ENCODE assay signal across 27 mouse cellular contexts in the genomic region with DNA sequence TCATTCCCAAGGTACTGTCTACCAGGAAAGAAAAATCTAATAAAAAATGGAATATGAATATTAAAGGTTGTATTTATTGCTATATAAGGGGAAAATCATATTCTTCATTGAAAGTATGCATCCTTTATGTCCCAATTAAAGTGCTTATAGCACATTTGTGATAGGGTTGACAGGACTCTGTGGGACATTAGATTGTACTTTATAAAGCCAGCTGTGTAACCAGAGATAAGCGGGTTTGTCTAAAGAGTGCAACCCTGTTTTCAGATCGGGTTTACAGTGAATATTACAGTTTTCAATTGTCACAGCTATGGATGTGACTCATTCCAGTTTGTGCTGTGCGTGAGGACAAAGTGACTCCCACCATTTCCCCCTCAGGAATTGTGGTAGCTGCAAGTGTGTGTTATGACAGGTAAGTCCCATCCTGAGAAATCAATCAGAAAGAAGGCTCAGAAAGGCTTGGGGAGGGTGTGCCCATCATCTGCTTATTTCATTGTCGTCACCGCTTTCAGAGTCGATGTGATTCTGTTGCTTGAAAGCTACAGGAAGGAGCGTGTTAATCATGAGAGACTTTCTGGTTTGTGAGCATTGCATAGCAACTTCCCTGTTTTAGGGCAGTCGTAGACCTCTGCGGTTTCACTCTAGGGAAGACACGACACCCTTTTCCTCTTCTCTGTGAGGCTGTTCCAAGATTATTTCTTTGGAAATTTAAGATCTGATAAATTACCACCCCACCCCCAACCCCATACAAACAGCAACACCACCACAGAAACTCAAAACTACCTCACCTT. TPM values are rescaled to one million over a fixed set of nuclear protein-coding genes. Genes with fewer than 3 reads are reported as not detected.
DNase-seq lines count a peak whose midpoint lies in the region; ATAC-seq and TF ChIP-seq lines count a peak whose summit lies in the region.
"Had no signal": no experiment of that assay in that cellular context is flagged by ENCODE, and none has a peak within 500 bp of the region (broad histone marks: within the 10 kb centered on the region; RNA-seq: fewer than 3 reads in every experiment).

No protein-coding gene starts in this region.

- no peaks in the 10 kb centered on the region for H3K9me3 ChIP-seq in liver, embryonic 11.5 days (ENCODE audit: control insufficient read depth, low read length)
- H3K9me3 ChIP-seq in liver, postnatal 0 days (ENCODE audit: low read length) = no peaks in the 10 kb centered on the region
- no peaks in the 10 kb centered on the region for H3K9me3 ChIP-seq in forebrain, postnatal 0 days (ENCODE audit: low read length)
- H3K9me3 ChIP-seq: embryonic facial prominence, embryonic 10.5 days; forebrain, embryonic 15.5 days; neural tube, embryonic 12.5 days had no signal

- TF ChIP-seq CTCF in liver, postnatal 0 days (IDR thresholded peaks at IDR 0.05; ENCODE audit: low read depth) = no peak
- TF ChIP-seq CTCF in forebrain, postnatal 0 days (IDR thresholded peaks at IDR 0.05; ENCODE audit: low read depth) = no peak

- no peak overlapping the region for H3K9ac ChIP-seq in liver, embryonic 11.5 days (ENCODE audit: low read depth, low read length)
- no peak overlapping the region for H3K9ac ChIP-seq in liver, postnatal 0 days (replicated peaks)
- H3K9ac ChIP-seq in forebrain, postnatal 0 days = no peak overlapping the region
- H3K9ac ChIP-seq: forebrain, embryonic 15.5 days; neural tube, embryonic 12.5 days had no signal

- peak; percentile 65 for ATAC-seq in liver, embryonic 11.5 days (replicated peaks; ENCODE audit: low FRiP score)
- ATAC-seq in erythroid progenitor cell, adult 5-6 weeks (replicated peaks; ENCODE audit: low FRiP score, poor library complexity, severe bottlenecking) = peak; percentile 65
- peak; percentile 59 for ATAC-seq in liver, postnatal 0 days
- no peak for ATAC-seq in forebrain, postnatal 0 days
- ATAC-seq: activated CD4-positive, CD25-positive, alpha-beta regulatory T cell, adult 4 months; forebrain, embryonic 15.5 days; hindbrain, postnatal 0 days had no signal

- peaks cover 4% of the 10 kb centered on the region; the same call in 1 of the 2 replicates for H3K36me3 ChIP-seq in liver, embryonic 11.5 days (ENCODE audit: control insufficient read depth, insufficient read depth, low read length)
- peaks cover 15% of the 10 kb centered on the region; the same call in 1 of the 2 replicates for H3K36me3 ChIP-seq in liver, postnatal 0 days (replicated peaks; ENCODE audit: insufficient read depth, low read length)
- peaks cover 13% of the 10 kb centered on the region for H3K36me3 ChIP-seq in forebrain, postnatal 0 days (ENCODE audit: insufficient read depth)

- H3K27ac ChIP-seq in liver, embryonic 11.5 days (ENCODE audit: low read depth, low read length) = no peak overlapping the region
- no peak overlapping the region for H3K27ac ChIP-seq in liver, postnatal 0 days (ENCODE audit: low read depth)
- H3K27ac ChIP-seq in forebrain, postnatal 0 days (ENCODE audit: low read depth, low read length) = no peak overlapping the region
- H3K27ac ChIP-seq: embryonic facial prominence, embryonic 10.5 days; forebrain, embryonic 15.5 days; heart, adult 2 months; hindbrain, postnatal 0 days; kidney, postnatal 0 days; neural tube, embryonic 12.5 days; stomach, postnatal 0 days had no signal

- peak; percentile 23 for DNase-seq in liver, embryonic 11.5 days (ENCODE audit: low spot score)
- no peak for DNase-seq in liver
- peak; percentile 12 for DNase-seq in liver, postnatal 0 days
- no peak for DNase-seq in adrenal gland, adult 8-10 months
- DNase-seq in T-cell, adult 2 months (ENCODE audit: low spot score) = no peak
- DNase-seq in cerebellum, postnatal 25 days = no peak
- no peak for DNase-seq in forebrain, postnatal 0 days
- DNase-seq: adrenal gland, postnatal 36 days; cerebellum, postnatal 36 days; heart, adult 2 months; kidney, adult 11 months; layer of hippocampus, postnatal 36 days; left cerebral cortex, postnatal 4 days; lung, adult 2 months; right cerebral cortex, postnatal 25 days; thymus, postnatal 14 days had no signal

- 62% methylated on average over 10 of the region's 10 CpGs for WGBS in liver, embryonic 11.5 days
- WGBS in liver, postnatal 0 days (ENCODE audit: insufficient replicate concordance) = 45% methylated on average over 10 of the region's 10 CpGs
- WGBS in forebrain, postnatal 0 days = 91% methylated on average over 10 of the region's 10 CpGs

- H3K4me1 ChIP-seq in liver, embryonic 11.5 days (replicated peaks; ENCODE audit: control insufficient read depth, insufficient read depth, low read length) = peaks cover 3% of the 10 kb centered on the region; the same call in 1 of the 2 replicates
- peaks cover 5% of the 10 kb centered on the region for H3K4me1 ChIP-seq in liver, postnatal 0 days (ENCODE audit: insufficient read depth)
- 0 out of 2 replicates have a peak, but pooled peaks cover 3% of the 10 kb centered on the region for H3K4me1 ChIP-seq in forebrain, postnatal 0 days (ENCODE audit: insufficient read depth)

- TF ChIP-seq EP300 in liver, postnatal 0 days (IDR thresholded peaks at IDR 0.05; ENCODE audit: low read depth) = peak; percentile 85

- H3K27me3 ChIP-seq in liver, embryonic 11.5 days (replicated peaks; ENCODE audit: control insufficient read depth, insufficient read depth, low read length) = no peaks in the 10 kb centered on the region
- H3K27me3 ChIP-seq in liver, postnatal 0 days (ENCODE audit: insufficient read depth, low read length) = no peaks in the 10 kb centered on the region
- no peaks in the 10 kb centered on the region for H3K27me3 ChIP-seq in forebrain, postnatal 0 days (ENCODE audit: insufficient read depth, low read length)
- H3K27me3 ChIP-seq: CH12.LX; forebrain, embryonic 15.5 days; neural tube, embryonic 12.5 days had no signal

- peak overlapping the region; percentile 3; the same call in 1 of the 2 replicates for H3K4me2 ChIP-seq in liver, embryonic 11.5 days
- peak overlapping the region; percentile 14; the same call in 1 of the 2 replicates for H3K4me2 ChIP-seq in liver, postnatal 0 days (ENCODE audit: low read depth, low read length)
- no peak overlapping the region for H3K4me2 ChIP-seq in forebrain, postnatal 0 days (ENCODE audit: low read depth)
- H3K4me2 ChIP-seq: forebrain, embryonic 15.5 days; neural tube, embryonic 12.5 days had no signal

- H3K4me3 ChIP-seq in liver, embryonic 11.5 days (ENCODE audit: low read depth, low read length) = no peak overlapping the region
- H3K4me3 ChIP-seq in liver, postnatal 0 days (ENCODE audit: low read depth, low read length) = no peak overlapping the region
- no peak overlapping the region for H3K4me3 ChIP-seq in forebrain, postnatal 0 days (ENCODE audit: low read depth, low read length)
- H3K4me3 ChIP-seq: embryonic facial prominence, embryonic 10.5 days; erythroblast, embryonic 14.5 days; forebrain, embryonic 15.5 days; heart, adult 2 months; neural tube, embryonic 12.5 days had no signal

RNA-seq across cellular contexts. Expression of a gene that starts 9.8 kb away (rescaled TPM):
- 9.0 and 10.6 TPM in 2 replicates for polyA plus RNA-seq in liver, embryonic 11.5 days (2014; fragmentation: Nextera tagmentation; extraction: Ambion mirVana)
- 2.5 and 8.8 TPM in 2 replicates for total RNA-seq in erythroid progenitor cell, adult 5-6 weeks (2015; ENCODE audit: low replicate concordance)
- 4.7 and 5.8 TPM in 2 replicates for total RNA-seq in erythroid progenitor cell, adult 5-6 weeks (2017; ENCODE audit: low replicate concordance)
- polyA plus RNA-seq in liver, postnatal 0 days (2015; fragmentation: Nextera tagmentation; extraction: Ambion mirVana) = 9.7 and 10.0 TPM in 2 replicates
- 10 to 100 TPM; 15.1 to 22.2 (median 18.1) TPM for total RNA-seq in adrenal gland, adult 8-10 months (2022)
- 19.3 and 27.0 TPM in 2 replicates for total RNA-seq in forebrain, postnatal 0 days (2014; rRNA removed)
- polyA plus RNA-seq in forebrain, postnatal 0 days (2015; fragmentation: Nextera tagmentation; extraction: Ambion mirVana) = 37.0 and 42.0 TPM in 2 replicates

RNA-seq across cellular contexts. Expression of a gene that starts 35.5 kb away (rescaled TPM):
- 1.0 and 1.2 TPM in 2 replicates for polyA plus RNA-seq in liver, embryonic 11.5 days (2014; fragmentation: Nextera tagmentation; extraction: Ambion mirVana)
- total RNA-seq in erythroid progenitor cell, adult 5-6 weeks (2015; ENCODE audit: low replicate concordance) = not detected in 2 replicates
- total RNA-seq in erythroid progenitor cell, adult 5-6 weeks (2017; ENCODE audit: low replicate concordance) = not detected in 2 replicates
- 64.9 and 66.7 TPM in 2 replicates for polyA plus RNA-seq in liver, postnatal 0 days (2015; fragmentation: Nextera tagmentation; extraction: Ambion mirVana)
- under 1 TPM in 3 of 4 experiments, not detected in 1; 0.21 to 0.46 (median 0.26) TPM for total RNA-seq in adrenal gland, adult 8-10 months (2022)
- 0.14 TPM in 1 of 2 replicates, not detected in the other for total RNA-seq in forebrain, postnatal 0 days (2014; rRNA removed)
- polyA plus RNA-seq in forebrain, postnatal 0 days (2015; fragmentation: Nextera tagmentation; extraction: Ambion mirVana) = 0.31 and 0.59 TPM in 2 replicates
- total RNA-seq: CH12.LX; hindbrain, postnatal 0 days; layer of hippocampus, adult 18-20 months; layer of hippocampus, postnatal 36 days had no signal
- polyA plus RNA-seq: activated CD4-positive, CD25-positive, alpha-beta regulatory T cell, adult 4 months; embryonic facial prominence, embryonic 10.5 days; erythroblast, embryonic 14.5 days; forebrain, embryonic 15.5 days; neural tube, embryonic 12.5 days had no signal

RNA-seq across cellular contexts. Expression of a gene that starts 50.9 kb away (rescaled TPM):
- 196 and 210 TPM in 2 replicates for polyA plus RNA-seq in liver, embryonic 11.5 days (2014; fragmentation: Nextera tagmentation; extraction: Ambion mirVana)
- total RNA-seq in erythroid progenitor cell, adult 5-6 weeks (2015; ENCODE audit: low replicate concordance) = 56.6 and 63.7 TPM in 2 replicates
- total RNA-seq in erythroid progenitor cell, adult 5-6 weeks (2017; ENCODE audit: low replicate concordance) = 86.1 and 123 TPM in 2 replicates
- 119 and 125 TPM in 2 replicates for polyA plus RNA-seq in liver, postnatal 0 days (2015; fragmentation: Nextera tagmentation; extraction: Ambion mirVana)
- 100 to 1,000 TPM; 184 to 265 (median 230) TPM for total RNA-seq in adrenal gland, adult 8-10 months (2022)
- total RNA-seq in forebrain, postnatal 0 days (2014; rRNA removed) = 151 and 183 TPM in 2 replicates
- polyA plus RNA-seq in forebrain, postnatal 0 days (2015; fragmentation: Nextera tagmentation; extraction: Ambion mirVana) = 249 and 263 TPM in 2 replicates

Comparison
In these comparisons a context has a peak if more than half of its experiments do, and no peak if none do; other contexts are left out.
1. DNase-seq: peak in liver, embryonic 11.5 days (single experiment) and liver, postnatal 0 days (single experiment); none in liver (single experiment), adrenal gland, adult 8-10 months (single experiment), T-cell, adult 2 months (single experiment), cerebellum, postnatal 25 days (0 of 2) and forebrain, postnatal 0 days (single experiment).